8 mouse cellular contexts compared by ENCODE assay signal in the genomic region with DNA sequence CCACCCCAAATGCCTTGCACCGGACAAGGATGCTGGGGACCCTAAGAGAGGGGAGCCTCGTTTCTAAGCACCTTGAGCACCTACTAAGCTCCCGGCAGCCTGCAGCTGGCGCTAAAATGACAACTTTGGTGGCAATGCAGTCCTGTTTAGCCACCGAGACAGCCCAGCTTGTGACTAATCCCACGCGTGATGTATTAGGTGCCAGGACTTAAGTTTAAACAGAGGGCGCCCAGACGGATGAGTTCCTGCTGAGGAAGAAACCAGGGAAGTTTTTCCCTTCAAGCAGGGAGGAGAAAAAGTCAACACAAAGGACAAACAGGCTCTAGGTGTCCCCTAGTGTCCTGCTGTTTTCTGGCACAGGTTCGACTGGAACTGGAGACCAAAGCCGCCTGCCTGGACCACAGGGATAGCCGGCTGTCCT. TPM values are rescaled to one million over a fixed set of nuclear protein-coding genes. Genes with fewer than 3 reads are reported as not detected.
DNase-seq lines count a peak whose midpoint lies in the region; ATAC-seq and TF ChIP-seq lines count a peak whose summit lies in the region.

No protein-coding gene starts in this region.

- TF ChIP-seq RAD21 in MEL (IDR thresholded peaks at IDR 0.05; ENCODE audit: low read depth, low read length) = no peak; the same call in 1 of the 2 replicates

- peak overlapping the region; percentile 30; the same call in 1 of the 2 replicates for H3K27ac ChIP-seq in MEL (ENCODE audit: control insufficient read depth, low read depth, low read length)
- peak overlapping the region; percentile 95 for H3K27ac ChIP-seq in intestine, postnatal 0 days (ENCODE audit: low read depth, low read length)
- peak overlapping the region; percentile 70; the same call in 1 of the 2 replicates for H3K27ac ChIP-seq in midbrain, embryonic 15.5 days

- H3K4me1 ChIP-seq in MEL (ENCODE audit: control insufficient read depth in 1 of 2, insufficient read depth in 2 of 2, low read length in 2 of 2) = peaks cover 0 to 11% of the 10 kb centered on the region in 2 experiments; a peak in 2 of 4 replicates
- H3K4me1 ChIP-seq in intestine, postnatal 0 days (replicated peaks; ENCODE audit: control insufficient read depth, insufficient read depth, low read length) = no peaks in the 10 kb centered on the region
- H3K4me1 ChIP-seq in midbrain, embryonic 15.5 days = peaks cover 38% of the 10 kb centered on the region

- peak overlapping the region; percentile 57 to 72; a peak in 3 of 4 replicates for H3K4me3 ChIP-seq in MEL (ENCODE audit: control insufficient read depth in 1 of 2, insufficient read depth in 1 of 2, low read depth in 2 of 2, low read length in 2 of 2)
- peak overlapping the region; percentile 58 for H3K4me3 ChIP-seq in intestine, postnatal 0 days (ENCODE audit: low read depth, low read length)
- peak overlapping the region; percentile 45 for H3K4me3 ChIP-seq in midbrain, embryonic 15.5 days

- WGBS in intestine, postnatal 0 days = 14% methylated on average over 12 of the region's 12 CpGs
- WGBS in midbrain, embryonic 15.5 days = 2% methylated on average over 12 of the region's 12 CpGs

- H3K79me2 ChIP-seq in MEL (ENCODE audit: control insufficient read depth, insufficient read depth, low read length, poor library complexity) = peaks cover 2% of the 10 kb centered on the region

- H3K27me3 ChIP-seq in MEL (ENCODE audit: control insufficient read depth in 1 of 2, insufficient read depth in 2 of 2, low read length in 2 of 2) = peaks cover 26 to 49% of the 10 kb centered on the region in 2 experiments
- no peaks in the 10 kb centered on the region for H3K27me3 ChIP-seq in intestine, postnatal 0 days (replicated peaks; ENCODE audit: control insufficient read depth, insufficient read depth, low read length)
- H3K27me3 ChIP-seq in midbrain, embryonic 15.5 days (replicated peaks) = peaks cover 29% of the 10 kb centered on the region

- no peak for TF ChIP-seq EP300 in MEL (IDR thresholded peaks at IDR 0.05; ENCODE audit: low read depth in 1 of 2, low read length in 2 of 2)

- no peaks in the 10 kb centered on the region for H3K9me3 ChIP-seq in MEL (replicated peaks; ENCODE audit: insufficient read depth, low read length)
- no peaks in the 10 kb centered on the region for H3K9me3 ChIP-seq in intestine, postnatal 0 days (ENCODE audit: control insufficient read depth)
- no peaks in the 10 kb centered on the region for H3K9me3 ChIP-seq in midbrain, embryonic 15.5 days

- H3K9ac ChIP-seq in MEL (ENCODE audit: control insufficient read depth, low read depth, low read length, poor library complexity, severe bottlenecking) = peak overlapping the region; percentile 76
- H3K9ac ChIP-seq in intestine, postnatal 0 days (ENCODE audit: low read depth, low read length) = peak overlapping the region; percentile 77; the same call in 1 of the 2 replicates
- peak overlapping the region; percentile 48; the same call in 1 of the 2 replicates for H3K9ac ChIP-seq in midbrain, embryonic 15.5 days

- DNase-seq in kidney, adult 8-10 months = peak; percentile 69 to 74
- DNase-seq in kidney, adult 18-20 months = no peak
- peak; percentile 45 for DNase-seq in MEL (ENCODE audit: low read depth, low spot score)
- DNase-seq in embryo, embryonic 11.5 days (ENCODE audit: low read depth, low spot score) = peak; percentile 36
- no peak for DNase-seq in urinary bladder, postnatal 25 days (ENCODE audit: low spot score)
- DNase-seq in gastrocnemius, adult 8-10 months (ENCODE audit: low spot score in 2 of 2) = no peak

- TF ChIP-seq POLR2A in MEL (IDR thresholded peaks at IDR 0.05; ENCODE audit: control insufficient read depth in 1 of 2, insufficient read depth in 1 of 2, low read depth in 1 of 2, low read length in 2 of 2, poor library complexity in 1 of 2) = no peak

- peak overlapping the region; percentile 97 for H3K4me2 ChIP-seq in intestine, postnatal 0 days (replicated peaks; ENCODE audit: low read depth)
- peak overlapping the region; percentile 94 for H3K4me2 ChIP-seq in midbrain, embryonic 15.5 days

- no peak; the same call in 1 of the 2 replicates for ATAC-seq in intestine, postnatal 0 days
- ATAC-seq in midbrain, embryonic 15.5 days (replicated peaks) = no peak

- TF ChIP-seq CTCF in MEL (IDR thresholded peaks at IDR 0.05 in 2 of 3, conservative IDR thresholded peaks at IDR 0.05 in 1 of 3; ENCODE audit: control insufficient read depth in 1 of 3, insufficient read depth in 1 of 3, low read depth in 2 of 3, low read length in 3 of 3, poor library complexity in 1 of 3, severe bottlenecking in 1 of 3) = peak in 1 of 3 experiments; percentile 7; a peak in 2 of 6 replicates
- TF ChIP-seq CTCF in intestine, postnatal 0 days (IDR thresholded peaks at IDR 0.05; ENCODE audit: low read depth) = peak; percentile 34; the same call in 1 of the 2 replicates

- peaks cover 0 to 11% of the 10 kb centered on the region in 2 experiments; a peak in 2 of 4 replicates for H3K36me3 ChIP-seq in MEL (ENCODE audit: control insufficient read depth in 1 of 2, insufficient read depth in 2 of 2, low read length in 2 of 2)
- H3K36me3 ChIP-seq in intestine, postnatal 0 days (ENCODE audit: control insufficient read depth, insufficient read depth) = no peaks in the 10 kb centered on the region; the same call in 1 of the 2 replicates
- H3K36me3 ChIP-seq in midbrain, embryonic 15.5 days (replicated peaks) = no peaks in the 10 kb centered on the region

TF ChIP-seq in MEL, 35 proteins besides CTCF, POLR2A, EP300 and RAD21:
- TF ChIP-seq SIN3A (IDR thresholded peaks at IDR 0.05; ENCODE audit: low read length) (no peak), RCOR1 (IDR thresholded peaks at IDR 0.05; ENCODE audit: low read depth, low read length) (no peak), ZC3H11A (IDR thresholded peaks at IDR 0.05; ENCODE audit: low read depth, low read length) (0 out of 2 replicates have a peak, but pooled peaks have one; percentile 4), ZKSCAN1 (IDR thresholded peaks at IDR 0.05; ENCODE audit: low read depth, low read length) (peak; percentile 76), MAZ (IDR thresholded peaks at IDR 0.05; ENCODE audit: low read depth, low read length) (0 out of 2 replicates have a peak, but pooled peaks have one; percentile 9)

RNA-seq across cellular contexts. Expression of gene Hes1, which starts 6.6 kb away (rescaled TPM):
- total RNA-seq in MEL (2012; rRNA removed) = 3.0 and 3.9 TPM in 2 replicates
- polyA plus RNA-seq in MEL (2012; ENCODE audit: insufficient read depth in 1 of 2, insufficient read length in 2 of 2, low read depth in 1 of 2, low replicate concordance in 2 of 2, missing spikeins in 1 of 2) = 1 to 10 TPM in 1 of 2 experiments, not detected in 1; 2.3 TPM
- polyA plus RNA-seq in intestine, postnatal 0 days (2015; fragmentation: Nextera tagmentation; extraction: Ambion mirVana) = 44.0 and 52.9 TPM in 2 replicates
- 11.1 and 12.4 TPM in 2 replicates for polyA plus RNA-seq in midbrain, embryonic 15.5 days (2015; fragmentation: Nextera tagmentation; extraction: Ambion mirVana)
- 10 to 100 TPM in 2 of 4 experiments, 1 to 10 TPM in 2; 8.9 to 13.4 (median 9.9) TPM for total RNA-seq in gastrocnemius, adult 8-10 months (2022)

Comparison
In these comparisons a context has a peak if more than half of its experiments do, and no peak if none do; other contexts are left out.
1. DNase-seq: peak in kidney, adult 8-10 months (2 of 2), MEL (single experiment) and embryo, embryonic 11.5 days (single experiment); none in kidney, adult 18-20 months (single experiment), urinary bladder, postnatal 25 days (single experiment) and gastrocnemius, adult 8-10 months (0 of 2).
2. H3K27ac ChIP-seq: peak in every context shown above with its lines; median percentile 95 in intestine, postnatal 0 days; 70 in midbrain, embryonic 15.5 days; 30 in MEL.
3. Peak in every context shown above with its lines, with median percentiles within 50 percentile points of each other: H3K4me3 ChIP-seq and H3K9ac ChIP-seq.